ENCODE assay signal across 32 mouse cellular contexts in genomic region chr4:49604016-49604546, GRCm38 (mm10). TPM values are rescaled to one million over a fixed set of nuclear protein-coding genes. Genes with fewer than 3 reads are reported as not detected.
DNase-seq lines count a peak whose midpoint lies in the region; ATAC-seq and TF ChIP-seq lines count a peak whose summit lies in the region.
"Had no signal": no experiment of that assay in that cellular context is flagged by ENCODE, and none has a peak within 500 bp of the region (broad histone marks: within the 10 kb centered on the region; RNA-seq: fewer than 3 reads in every experiment).

No protein-coding gene starts in this region.

- peak; percentile 48 for DNase-seq in heart, adult 11 months
- DNase-seq in liver, postnatal 0 days, result no peak
- peak; percentile 8 for DNase-seq in MN1 (ENCODE audit: low spot score)
- no peak for DNase-seq in liver, embryonic 13.5 days
- no peak for DNase-seq in embryo, embryonic 11 days
- no peak for DNase-seq in layer of hippocampus, postnatal 14 days (ENCODE audit: low spot score in 2 of 2)
- DNase-seq: adrenal gland, postnatal 25 days; cerebellum, adult 11-12 months; cerebellum, adult 9-11 months; gastrocnemius, postnatal 25 days; heart, adult 2 months; heart, postnatal 10 days; kidney, adult 18-20 months; kidney, postnatal 25 days; layer of hippocampus, postnatal 36 days; lung, embryonic 14.5 days; lung, postnatal 14 days; right cerebral cortex, postnatal 4 days; thymus, adult 18-20 months; thymus, postnatal 25 days had no signal

- no peaks in the 10 kb centered on the region for H3K9me3 ChIP-seq in heart, embryonic 12.5 days (replicated peaks)
- H3K9me3 ChIP-seq in liver, embryonic 12.5 days (replicated peaks), result no peaks in the 10 kb centered on the region
- H3K9me3 ChIP-seq in liver, postnatal 0 days (ENCODE audit: low read length), result no peaks in the 10 kb centered on the region
- H3K9me3 ChIP-seq in liver, embryonic 13.5 days (replicated peaks), result no peaks in the 10 kb centered on the region
- H3K9me3 ChIP-seq: forebrain, embryonic 12.5 days; heart, embryonic 13.5 days; kidney, embryonic 15.5 days; midbrain, embryonic 13.5 days had no signal

- H3K36me3 ChIP-seq in heart, embryonic 12.5 days, result no peaks in the 10 kb centered on the region
- H3K36me3 ChIP-seq in liver, embryonic 12.5 days, result no peaks in the 10 kb centered on the region
- no peaks in the 10 kb centered on the region for H3K36me3 ChIP-seq in liver, postnatal 0 days (replicated peaks; ENCODE audit: insufficient read depth, low read length)
- no peaks in the 10 kb centered on the region for H3K36me3 ChIP-seq in liver, embryonic 13.5 days
- H3K36me3 ChIP-seq: forebrain, embryonic 12.5 days; heart, embryonic 13.5 days; kidney, embryonic 15.5 days; midbrain, embryonic 13.5 days had no signal

- TF ChIP-seq CTCF in liver, postnatal 0 days (IDR thresholded peaks at IDR 0.05; ENCODE audit: low read depth), result no peak

- WGBS in heart, embryonic 12.5 days, result 63% methylated on average over 1 of the region's 1 CpGs
- 47% methylated on average over 1 of the region's 1 CpGs for WGBS in liver, embryonic 12.5 days (ENCODE audit: insufficient replicate concordance)
- WGBS in liver, postnatal 0 days (ENCODE audit: insufficient replicate concordance), result 44% methylated on average over 1 of the region's 1 CpGs
- 31% methylated on average over 1 of the region's 1 CpGs for WGBS in liver, embryonic 13.5 days (ENCODE audit: insufficient replicate concordance)

- H3K27me3 ChIP-seq in heart, embryonic 12.5 days (replicated peaks), result no peaks in the 10 kb centered on the region; the same call in 1 of the 2 replicates
- peaks cover 7% of the 10 kb centered on the region; the same call in 1 of the 2 replicates for H3K27me3 ChIP-seq in liver, embryonic 12.5 days (replicated peaks)
- H3K27me3 ChIP-seq in liver, postnatal 0 days (ENCODE audit: insufficient read depth, low read length), result 0 out of 2 replicates have a peak, but pooled peaks cover 3% of the 10 kb centered on the region
- peaks cover 10% of the 10 kb centered on the region; the same call in 1 of the 2 replicates for H3K27me3 ChIP-seq in liver, embryonic 13.5 days
- H3K27me3 ChIP-seq: midbrain, embryonic 13.5 days had no signal

- no peak for TF ChIP-seq EP300 in liver, postnatal 0 days (IDR thresholded peaks at IDR 0.05; ENCODE audit: low read depth)

- no peak overlapping the region for H3K4me2 ChIP-seq in heart, embryonic 12.5 days
- no peak overlapping the region for H3K4me2 ChIP-seq in liver, embryonic 12.5 days
- no peak overlapping the region for H3K4me2 ChIP-seq in liver, postnatal 0 days (ENCODE audit: low read depth, low read length)
- no peak overlapping the region for H3K4me2 ChIP-seq in liver, embryonic 13.5 days
- H3K4me2 ChIP-seq: forebrain, embryonic 12.5 days; heart, embryonic 13.5 days; hindbrain, embryonic 14.5 days; kidney, embryonic 15.5 days; lung, embryonic 14.5 days; midbrain, embryonic 13.5 days had no signal

- no peak overlapping the region for H3K27ac ChIP-seq in heart, embryonic 12.5 days (ENCODE audit: poor library complexity, severe bottlenecking)
- no peak overlapping the region for H3K27ac ChIP-seq in liver, embryonic 12.5 days
- H3K27ac ChIP-seq in liver, postnatal 0 days (ENCODE audit: low read depth), result no peak overlapping the region
- no peak overlapping the region for H3K27ac ChIP-seq in liver, embryonic 13.5 days
- H3K27ac ChIP-seq: forebrain, embryonic 12.5 days; heart, adult 2 months; heart, embryonic 13.5 days; hindbrain, embryonic 14.5 days; kidney, embryonic 15.5 days; midbrain, embryonic 13.5 days; stomach, postnatal 0 days had no signal

- H3K9ac ChIP-seq in heart, embryonic 12.5 days, result no peak overlapping the region
- H3K9ac ChIP-seq in liver, embryonic 12.5 days, result no peak overlapping the region
- no peak overlapping the region for H3K9ac ChIP-seq in liver, postnatal 0 days (replicated peaks)
- H3K9ac ChIP-seq in liver, embryonic 13.5 days, result no peak overlapping the region
- H3K9ac ChIP-seq: forebrain, embryonic 12.5 days; heart, embryonic 13.5 days; hindbrain, embryonic 14.5 days; kidney, embryonic 15.5 days; lung, embryonic 14.5 days; midbrain, embryonic 13.5 days had no signal

- no peak for ATAC-seq in heart, embryonic 12.5 days (ENCODE audit: insufficient number of reproducible peaks, low FRiP score)
- ATAC-seq in liver, embryonic 12.5 days, result peak; percentile 40; the same call in 1 of the 2 replicates
- ATAC-seq in liver, postnatal 0 days, result no peak
- ATAC-seq in liver, embryonic 13.5 days (ENCODE audit: low read depth), result 0 out of 2 replicates have a peak, but pooled peaks have one; percentile 15
- ATAC-seq: midbrain, embryonic 13.5 days had no signal

- H3K4me1 ChIP-seq in heart, embryonic 12.5 days (replicated peaks), result no peaks in the 10 kb centered on the region
- peaks cover 16% of the 10 kb centered on the region for H3K4me1 ChIP-seq in liver, embryonic 12.5 days
- no peaks in the 10 kb centered on the region for H3K4me1 ChIP-seq in liver, postnatal 0 days (ENCODE audit: insufficient read depth)
- H3K4me1 ChIP-seq in liver, embryonic 13.5 days (replicated peaks), result peaks cover 18% of the 10 kb centered on the region
- H3K4me1 ChIP-seq: forebrain, embryonic 12.5 days; heart, embryonic 13.5 days; kidney, embryonic 15.5 days; midbrain, embryonic 13.5 days had no signal

- no peak overlapping the region for H3K4me3 ChIP-seq in heart, embryonic 12.5 days
- no peak overlapping the region for H3K4me3 ChIP-seq in liver, embryonic 12.5 days
- no peak overlapping the region for H3K4me3 ChIP-seq in liver, postnatal 0 days (ENCODE audit: low read depth, low read length)
- no peak overlapping the region for H3K4me3 ChIP-seq in liver, embryonic 13.5 days (replicated peaks)
- H3K4me3 ChIP-seq: erythroblast, embryonic 14.5 days; forebrain, embryonic 12.5 days; heart, adult 2 months; heart, embryonic 13.5 days; kidney, embryonic 15.5 days; midbrain, embryonic 13.5 days had no signal

RNA-seq across cellular contexts. Expression of gene Tmem246, which starts 6.4 kb away (rescaled TPM):
- 47.5 and 48.0 TPM in 2 replicates for polyA plus RNA-seq in heart, embryonic 12.5 days (2016; fragmentation: Nextera tagmentation; extraction: Ambion mirVana)
- 13.3 and 14.6 TPM in 2 replicates for polyA plus RNA-seq in liver, embryonic 12.5 days (2016; fragmentation: Nextera tagmentation; extraction: Ambion mirVana)
- 3.3 and 3.9 TPM in 2 replicates for polyA plus RNA-seq in liver, postnatal 0 days (2015; fragmentation: Nextera tagmentation; extraction: Ambion mirVana)
- 9.9 and 10.9 TPM in 2 replicates for polyA plus RNA-seq in liver, embryonic 13.5 days (2015; fragmentation: Nextera tagmentation; extraction: Ambion mirVana)
- total RNA-seq in layer of hippocampus, postnatal 14 days (2021), result 10 to 100 TPM; 65.7 to 73.9 TPM
- total RNA-seq: megakaryocyte, adult 5-6 weeks; monocyte, adult 5-6 weeks had no signal

RNA-seq across cellular contexts. Expression of gene Rnf20, which starts 27.7 kb away (rescaled TPM):
- polyA plus RNA-seq in heart, embryonic 12.5 days (2016; fragmentation: Nextera tagmentation; extraction: Ambion mirVana), result 29.2 and 30.2 TPM in 2 replicates
- 24.0 and 25.1 TPM in 2 replicates for polyA plus RNA-seq in liver, embryonic 12.5 days (2016; fragmentation: Nextera tagmentation; extraction: Ambion mirVana)
- 9.4 and 11.8 TPM in 2 replicates for polyA plus RNA-seq in liver, postnatal 0 days (2015; fragmentation: Nextera tagmentation; extraction: Ambion mirVana)
- polyA plus RNA-seq in liver, embryonic 13.5 days (2015; fragmentation: Nextera tagmentation; extraction: Ambion mirVana), result 17.0 and 19.7 TPM in 2 replicates
- total RNA-seq in layer of hippocampus, postnatal 14 days (2021), result 10 to 100 TPM; 71.0 to 78.1 TPM

RNA-seq across cellular contexts. Expression of gene Aldob, which starts 54.7 kb away (rescaled TPM):
- 0.39 and 0.42 TPM in 2 replicates for polyA plus RNA-seq in heart, embryonic 12.5 days (2016; fragmentation: Nextera tagmentation; extraction: Ambion mirVana)
- 54.0 and 57.6 TPM in 2 replicates for polyA plus RNA-seq in liver, embryonic 12.5 days (2016; fragmentation: Nextera tagmentation; extraction: Ambion mirVana)
- polyA plus RNA-seq in liver, postnatal 0 days (2015; fragmentation: Nextera tagmentation; extraction: Ambion mirVana), result 2,616 and 2,625 TPM in 2 replicates
- polyA plus RNA-seq in liver, embryonic 13.5 days (2015; fragmentation: Nextera tagmentation; extraction: Ambion mirVana), result 143 and 163 TPM in 2 replicates
- total RNA-seq in layer of hippocampus, postnatal 14 days (2021), result 1 to 10 TPM; 1.1 to 1.5 TPM
- total RNA-seq: adrenal gland, postnatal 25 days; gastrocnemius, postnatal 25 days; hematopoietic stem cell, adult 5-6 weeks; megakaryocyte, adult 5-6 weeks; monocyte, adult 5-6 weeks had no signal
- polyA plus RNA-seq: erythroblast, embryonic 14.5 days; lung, embryonic 14.5 days had no signal

Comparison
In these comparisons a context has a peak if more than half of its experiments do, and no peak if none do; other contexts are left out.
1. ATAC-seq: peak in liver, embryonic 12.5 days (single experiment) and liver, embryonic 13.5 days (single experiment); none in heart, embryonic 12.5 days (single experiment) and liver, postnatal 0 days (single experiment).
2. DNase-seq: peak in heart, adult 11 months (single experiment) and MN1 (single experiment); none in liver, postnatal 0 days (single experiment), liver, embryonic 13.5 days (single experiment), embryo, embryonic 11 days (single experiment) and layer of hippocampus, postnatal 14 days (0 of 2).
3. RNA of gene Aldob, which starts 54.7 kb away (polyA plus RNA-seq): 2,616 to 2,625 TPM in liver, postnatal 0 days, 143 to 163 TPM in liver, embryonic 13.5 days and 54.0 to 57.6 TPM in liver, embryonic 12.5 days; 0.39 to 0.42 TPM in heart, embryonic 12.5 days; every median in the first group is over 10 times any median in the second.